Mouse (Mus musculus) ES-Bruce4 (cell line): ENCODE measurements at regions not wholly inside any gene's neighbourhood (a gene's known extent, or its start where the extent isn't known, plus 50 kb on each side); places are given as distances from the start of the nearest gene placed in this dataset.

Experiments used
- CTCF ChIP-seq: IDR thresholded peaks from one replicate; pipeline ENCODE4 v1.8.1; 2011; ENCODE audit warnings: low read depth, low read length
- POLR2A ChIP-seq: IDR thresholded peaks from one replicate; pipeline ENCODE4 v1.8.1; 2011; ENCODE audit warnings: low read length; ENCODE audit not compliant: insufficient read depth

- TF ChIP-seq CTCF, result no peak
- TF ChIP-seq POLR2A, result no peak
These were observed 66.8 kb upstream of the Arhgap5 start for GRCm38 (mm10) chr12:52436941-52437340.
